Mouse (Mus musculus) lung, embryonic 14.5 days (tissue): ENCODE measurements at regions not wholly inside any gene's neighbourhood (a gene's known extent, or its start where the extent isn't known, plus 50 kb on each side); places are given as distances from the start of the nearest gene placed in this dataset.

Experiments
- ATAC-seq: fragments of 200-750 bp; cut with Nextera tagmentation; 2 replicates; pipeline ENCODE4 v1.8.0; 2017; ENCODE audit warnings: mild to moderate bottlenecking, moderate TSS enrichment, moderate library complexity; ENCODE audit not compliant: insufficient read depth
- DNase-seq: peaks from one replicate; pipeline ENCODE4 v3.0.0-alpha.2; 2015
- H3K27ac ChIP-seq: fragments of 300-500 bp; sonication (generic); 2 replicates; pipeline ENCODE4 v1.5.1; 2014; ENCODE audit warnings: low read depth, mild to moderate bottlenecking, moderate library complexity
- H3K27me3 ChIP-seq: fragments of 300-500 bp; sonication (generic); 2 replicates; pipeline ENCODE4 v1.6.1; 2014; ENCODE audit warnings: low read length, control low read depth; ENCODE audit not compliant: insufficient read depth
- H3K36me3 ChIP-seq: fragments of 300-500 bp; sonication (generic); 2 replicates; pipeline ENCODE4 v1.6.1; 2014; ENCODE audit warnings: control low read depth; ENCODE audit not compliant: insufficient read depth
- H3K4me1 ChIP-seq: fragments of 300-500 bp; sonication (generic); 2 replicates; pipeline ENCODE4 v1.6.1; 2014; ENCODE audit warnings: antibody characterized with exemption, control low read depth; ENCODE audit not compliant: insufficient read depth
- H3K4me2 ChIP-seq: fragments of 300-500 bp; sonication (generic); 2 replicates; pipeline ENCODE4 v1.6.1; 2014; ENCODE audit warnings: mild to moderate bottlenecking
- H3K4me3 ChIP-seq: fragments of 300-500 bp; sonication (generic); 2 replicates; pipeline ENCODE4 v1.5.1; 2014; ENCODE audit warnings: low read depth, low read length
- H3K9ac ChIP-seq: fragments of 300-500 bp; sonication (generic); 2 replicates; pipeline ENCODE4 v1.6.1; 2014
- H3K9me3 ChIP-seq: fragments of 300-500 bp; sonication (generic); 2 replicates; pipeline ENCODE4 v1.6.1; 2016; ENCODE audit warnings: low read depth, low read length, control low read depth
- CTCF ChIP-seq: IDR thresholded peaks from 2 replicates; pipeline ENCODE4 v1.5.1; 2016; ENCODE audit warnings: antibody characterized with exemption, low read depth
- WGBS: fragments of 180-500 bp; shearing (Covaris S2); extraction: QIAGEN DNeasy Blood & Tissue Kit; methylation state at CpG from one replicate; pipeline ENCODE4 v1.1.7; 2014; 5-methylcytosine and 5-hydroxymethylcytosine counted together

DNA sequence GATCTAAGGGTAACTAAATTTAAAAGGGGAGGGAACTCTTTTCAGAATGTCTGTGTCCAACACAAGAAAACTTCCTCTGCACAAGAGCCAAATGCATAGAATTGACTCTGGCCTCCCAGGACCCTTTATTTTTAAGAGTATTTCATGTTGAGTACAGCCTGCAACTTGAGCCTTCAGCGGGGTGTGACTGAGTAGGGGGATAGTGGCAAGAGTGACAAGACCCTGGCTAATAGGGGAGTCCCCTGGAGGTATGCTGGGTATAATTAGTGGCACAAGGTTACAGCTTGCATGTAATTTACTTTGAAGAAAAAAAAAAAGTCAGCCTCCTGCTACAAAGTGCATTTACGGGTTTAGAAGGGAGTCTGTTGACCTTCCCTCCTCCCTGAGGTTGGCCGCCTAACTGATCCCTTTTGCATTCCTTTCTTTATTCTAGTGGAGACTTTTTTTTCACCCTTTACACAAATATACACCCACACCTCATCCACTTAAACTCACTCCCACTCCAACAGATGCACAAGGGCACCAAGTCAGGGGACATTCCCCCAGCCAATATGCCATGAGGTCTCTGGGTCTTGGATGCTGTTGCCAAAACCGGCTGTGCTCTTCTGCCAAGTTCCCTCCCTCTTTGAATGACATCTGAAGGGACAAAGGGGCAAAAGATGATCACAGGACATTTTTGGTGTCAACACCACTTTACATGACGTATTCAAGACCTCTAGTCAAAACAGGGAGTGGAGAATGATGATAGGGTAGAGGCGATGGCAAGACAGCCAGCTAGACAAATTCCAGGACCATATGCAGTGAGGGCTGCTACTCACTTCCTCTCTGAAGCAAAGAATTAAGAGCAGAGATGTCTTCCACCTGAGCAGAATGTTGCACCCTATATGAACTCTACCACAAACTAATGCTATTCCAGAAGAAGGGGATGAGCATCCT, 557.2 kb downstream of the Nfib start:
- Histone ChIP-seq H3K27ac (0 out of 2 replicates have a peak overlapping the region, but pooled peaks have one; percentile 7), H3K4me3 (no peak overlapping the region), H3K9ac (no peak overlapping the region), H3K27me3 (no peaks in the 10 kb centered on the region), H3K36me3 (no peaks in the 10 kb centered on the region), H3K4me2 (no peak overlapping the region), H3K4me1 (no peaks in the 10 kb centered on the region; the same call in 1 of the 2 replicates), H3K9me3 (no peaks in the 10 kb centered on the region)
- TF ChIP-seq CTCF, result no peak
- WGBS, result 45% methylated on average over 6 of the region's 6 CpGs
- DNase-seq (peak; percentile 43), ATAC-seq (peak; percentile 38; the same call in 1 of the 2 replicates)

GRCm38 (mm10) chr4:82142391-82142790, 563.2 kb downstream of the Nfib start:
- no peak for ATAC-seq

GRCm38 (mm10) chr4:82139806-82140205, 565.7 kb downstream of the Nfib start:
- H3K27ac ChIP-seq, result no peak overlapping the region
- 74% methylated on average over 6 of the region's 6 CpGs for WGBS
- DNase-seq (no peak), ATAC-seq (no peak)
- no peaks in the 10 kb centered on the region for H3K9me3 ChIP-seq
- no peaks in the 10 kb centered on the region for H3K4me1 ChIP-seq
- no peaks in the 10 kb centered on the region for H3K36me3 ChIP-seq
- H3K9ac ChIP-seq, result no peak overlapping the region
- no peak overlapping the region for H3K4me3 ChIP-seq
- TF ChIP-seq CTCF, result no peak
- no peak overlapping the region for H3K4me2 ChIP-seq
- H3K27me3 ChIP-seq, result no peaks in the 10 kb centered on the region

More at GRCm38 (mm10) chr4:82142391-82142790, 563.2 kb downstream of the Nfib start:
- H3K9me3 ChIP-seq, result no peaks in the 10 kb centered on the region
- no peak overlapping the region for H3K27ac ChIP-seq
- no peak overlapping the region for H3K4me3 ChIP-seq
- H3K9ac ChIP-seq, result no peak overlapping the region
- no peak overlapping the region for H3K4me2 ChIP-seq
- no peak for TF ChIP-seq CTCF
- H3K27me3 ChIP-seq, result no peaks in the 10 kb centered on the region
- no peaks in the 10 kb centered on the region for H3K4me1 ChIP-seq
- H3K36me3 ChIP-seq, result no peaks in the 10 kb centered on the region
- no peak for DNase-seq
- WGBS, result 78% methylated on average over 3 of the region's 3 CpGs

DNA sequence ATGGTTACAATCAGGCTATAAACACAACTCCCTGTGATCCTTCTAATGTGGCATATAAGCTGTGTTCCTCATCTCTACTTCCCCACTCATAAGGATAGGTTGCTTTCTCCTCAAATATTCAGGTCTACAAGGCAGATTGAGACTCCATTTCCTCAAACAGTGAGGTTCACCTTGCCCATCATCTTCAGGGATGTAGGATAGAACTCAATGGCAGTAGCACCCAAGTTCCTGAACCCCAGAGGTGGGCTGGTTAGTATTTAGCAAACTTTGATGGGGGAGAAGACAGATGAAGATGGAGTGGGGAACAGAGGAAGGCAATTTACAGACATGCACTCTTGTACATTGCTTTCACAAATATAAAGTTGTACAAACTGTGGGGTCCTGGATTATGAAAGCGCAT, 566.5 kb downstream of the Nfib start:
- no peak overlapping the region for H3K4me2 ChIP-seq
- no peak overlapping the region for H3K27ac ChIP-seq
- no peaks in the 10 kb centered on the region for H3K4me1 ChIP-seq
- H3K27me3 ChIP-seq, result no peaks in the 10 kb centered on the region
- H3K4me3 ChIP-seq, result no peak overlapping the region
- no peak overlapping the region for H3K9ac ChIP-seq
- H3K9me3 ChIP-seq, result no peaks in the 10 kb centered on the region
- 93% methylated on average over 1 of the region's 1 CpGs for WGBS
- no peak for ATAC-seq
- no peak for DNase-seq
- no peak for TF ChIP-seq CTCF
- H3K36me3 ChIP-seq, result no peaks in the 10 kb centered on the region

- no peak for TF ChIP-seq CTCF
- Histone ChIP-seq H3K9me3 (no peaks in the 10 kb centered on the region), H3K4me2 (no peak overlapping the region), H3K27ac (no peak overlapping the region), H3K9ac (no peak overlapping the region), H3K27me3 (no peaks in the 10 kb centered on the region), H3K4me1 (no peaks in the 10 kb centered on the region), H3K4me3 (no peak overlapping the region), H3K36me3 (no peaks in the 10 kb centered on the region)
- WGBS, result 71% methylated on average over 3 of the region's 3 CpGs
- DNase-seq (no peak), ATAC-seq (no peak)
Observed at GRCm38 (mm10) chr4:82132851-82133250, 572.7 kb downstream of the Nfib start.

GRCm38 (mm10) chr4:82132326-82132725, 573.2 kb downstream of the Nfib start:
- 88% methylated on average over 4 of the region's 4 CpGs for WGBS

GRCm38 (mm10) chr4:82129471-82129870, 576.1 kb downstream of the Nfib start:
- H3K4me2 ChIP-seq, result no peak overlapping the region
- no peak overlapping the region for H3K27ac ChIP-seq
- DNase-seq (no peak), ATAC-seq (no peak)
- H3K4me3 ChIP-seq, result no peak overlapping the region
- H3K4me1 ChIP-seq, result no peaks in the 10 kb centered on the region
- no peak overlapping the region for H3K9ac ChIP-seq
- no peak for TF ChIP-seq CTCF
- no peaks in the 10 kb centered on the region for H3K36me3 ChIP-seq
- WGBS, result 33% methylated on average over 1 of the region's 1 CpGs
- no peaks in the 10 kb centered on the region for H3K27me3 ChIP-seq
- H3K9me3 ChIP-seq, result no peaks in the 10 kb centered on the region

More at GRCm38 (mm10) chr4:82132326-82132725, 573.2 kb downstream of the Nfib start:
- Histone ChIP-seq H3K9ac (no peak overlapping the region), H3K36me3 (no peaks in the 10 kb centered on the region), H3K4me3 (no peak overlapping the region), H3K4me2 (no peak overlapping the region), H3K9me3 (no peaks in the 10 kb centered on the region), H3K27ac (no peak overlapping the region), H3K4me1 (no peaks in the 10 kb centered on the region), H3K27me3 (no peaks in the 10 kb centered on the region)
- DNase-seq (no peak), ATAC-seq (no peak)
- no peak for TF ChIP-seq CTCF
